Mouse (Mus musculus) heart, postnatal 0 days (tissue): ENCODE measurements around the gene Gal3st4. TPM values are rescaled to one million over a fixed set of nuclear protein-coding genes. Genes with fewer than 3 reads are reported as not detected.
"Not testable (repeated sequence)": the region's sequence is repeated elsewhere in the genome, so short reads cannot be mapped to it uniquely, and the experiment has no call there.

Experiments used
- ATAC-seq: fragments of 200-750 bp; cut with Nextera tagmentation; 2 replicates; pipeline ENCODE4 v1.8.0; 2017; ENCODE audit warnings: low read depth, moderate number of reproducible peaks, moderate library complexity; ENCODE audit not compliant: insufficient read depth
- DNase-seq: peaks from one replicate; pipeline ENCODE4 v3.0.0-alpha.2; 2016; ENCODE audit warnings: low spot score
- H3K27ac ChIP-seq: fragments of 300-500 bp; sonication (generic); 2 replicates; pipeline ENCODE4 v1.5.1; 2014; ENCODE audit warnings: low read depth, mild to moderate bottlenecking
- H3K27me3 ChIP-seq: fragments of 300-500 bp; sonication (generic); 2 replicates; pipeline ENCODE4 v1.6.1; 2014; ENCODE audit warnings: low read length, mixed read lengths; ENCODE audit not compliant: control insufficient read depth, insufficient read depth
- H3K36me3 ChIP-seq: fragments of 300-500 bp; sonication (generic); replicated peaks from 2 replicates; pipeline ENCODE4 v1.6.1; 2014; ENCODE audit warnings: low read length, mixed read lengths; ENCODE audit not compliant: control insufficient read depth, insufficient read depth
- H3K4me1 ChIP-seq: fragments of 300-500 bp; sonication (generic); 2 replicates; pipeline ENCODE4 v1.6.1; 2014; ENCODE audit warnings: antibody characterized with exemption; ENCODE audit not compliant: control insufficient read depth, insufficient read depth
- H3K4me2 ChIP-seq: fragments of 300-500 bp; sonication (generic); 2 replicates; pipeline ENCODE4 v1.6.1; 2014; ENCODE audit warnings: low read depth, mild to moderate bottlenecking, low read length, moderate library complexity
- H3K4me3 ChIP-seq: fragments of 300-500 bp; sonication (generic); 2 replicates; pipeline ENCODE4 v1.5.1; 2014; ENCODE audit warnings: low read depth, low read length
- H3K9ac ChIP-seq: fragments of 300-500 bp; sonication (generic); replicated peaks from 2 replicates; pipeline ENCODE4 v1.6.1; 2014; ENCODE audit warnings: low read depth, low read length, mixed read lengths
- H3K9me3 ChIP-seq: fragments of 300-500 bp; sonication (generic); replicated peaks from 2 replicates; pipeline ENCODE4 v1.6.1; 2016; ENCODE audit warnings: low read length; ENCODE audit not compliant: control insufficient read depth
- CTCF ChIP-seq: IDR thresholded peaks from 2 replicates; pipeline ENCODE4 v1.5.1; 2016; ENCODE audit warnings: antibody characterized with exemption, control low read depth, low read depth
- EP300 ChIP-seq: IDR thresholded peaks from 2 replicates; pipeline ENCODE4 v1.6.1; 2016; ENCODE audit warnings: antibody characterized with exemption, low read depth
- WGBS: fragments of 180-500 bp; shearing (Covaris S2); extraction: QIAGEN DNeasy Blood & Tissue Kit; methylation state at CpG from one replicate; pipeline ENCODE4 v1.1.7; 2014; 5-methylcytosine and 5-hydroxymethylcytosine counted together
- polyA plus RNA-seq: library from polyadenylated mRNA; unstranded; fragments of >200 nt; fragmentation: Nextera tagmentation; extraction: Ambion mirVana; gene quantifications from 2 replicates; pipeline ENCODE4 v1.2.1, GENCODE M21; 2015
- total RNA-seq: library from RNA; depleted of rRNA; stranded (reverse); fragments of >200 nt; gene quantifications from 2 replicates; pipeline ENCODE4 v1.2.3, GENCODE M21; 2014; ENCODE audit warnings: low replicate concordance

Gene Gal3st4
- total and polyA plus RNA-seq, 2 experiments from 2014 or later: 0.60 TPM; not detected in 1

DNA sequence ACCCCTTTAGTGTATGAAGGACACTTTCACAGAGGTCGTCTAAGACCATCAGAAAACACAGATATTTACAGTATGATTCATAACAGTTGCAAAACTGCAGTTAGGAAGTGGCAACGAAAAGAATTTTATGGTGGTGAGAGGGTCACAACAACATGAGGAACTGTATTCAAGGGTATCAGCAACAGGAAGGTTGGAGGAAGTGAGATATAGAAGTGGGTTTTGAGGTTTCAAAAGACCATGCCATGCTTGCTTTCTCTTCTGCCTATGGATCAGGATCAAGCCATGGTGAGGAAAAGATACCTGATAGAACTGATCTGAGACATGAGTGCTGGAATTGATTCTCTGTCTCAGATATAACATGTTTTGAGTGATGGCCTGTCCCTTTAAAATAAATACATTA lies 45.3 kb downstream of the Gal3st4 start:
- Histone ChIP-seq H3K4me2 (no peak overlapping the region), H3K36me3 (no peaks in the 10 kb centered on the region), H3K27ac (no peak overlapping the region), H3K27me3 (no peaks in the 10 kb centered on the region), H3K4me3 (no peak overlapping the region), H3K4me1 (no peaks in the 10 kb centered on the region), H3K9ac (no peak overlapping the region), H3K9me3 (no peaks in the 10 kb centered on the region)
- no peak for DNase-seq
- WGBS: 46% methylated on average over 2 of the region's 2 CpGs
- ATAC-seq: no peak
- no peak for TF ChIP-seq EP300
- TF ChIP-seq CTCF: no peak

DNA sequence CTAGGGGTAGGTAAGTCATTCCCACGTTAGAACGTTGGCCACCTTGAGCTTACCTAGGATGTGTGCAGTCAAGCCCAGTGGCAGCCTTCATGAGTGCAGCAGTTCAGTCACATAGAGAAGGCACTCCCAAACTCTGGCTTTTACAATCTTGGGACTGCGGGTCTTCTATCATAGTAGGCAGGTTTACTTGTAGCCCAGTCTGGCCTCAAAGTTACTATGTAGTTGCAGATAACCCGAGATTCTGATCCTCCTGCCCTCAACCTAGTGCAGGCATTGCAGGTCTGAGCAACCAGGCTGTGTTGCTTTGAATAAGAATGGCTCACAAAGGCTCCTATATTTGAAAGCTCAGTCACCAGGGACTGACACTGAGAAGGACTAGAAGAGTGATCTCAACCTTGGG lies 46.1 kb downstream of the Gal3st4 start:
- no peaks in the 10 kb centered on the region for H3K9me3 ChIP-seq
- no peaks in the 10 kb centered on the region for H3K4me1 ChIP-seq
- no peaks in the 10 kb centered on the region for H3K27me3 ChIP-seq
- no peak for TF ChIP-seq CTCF
- no peak for TF ChIP-seq EP300
- no peak overlapping the region for H3K9ac ChIP-seq
- WGBS: 77% methylated on average over 4 of the region's 4 CpGs
- no peak for ATAC-seq
- no peak overlapping the region for H3K4me3 ChIP-seq
- no peak overlapping the region for H3K27ac ChIP-seq
- no peaks in the 10 kb centered on the region for H3K36me3 ChIP-seq
- no peak overlapping the region for H3K4me2 ChIP-seq
- no peak for DNase-seq

DNA sequence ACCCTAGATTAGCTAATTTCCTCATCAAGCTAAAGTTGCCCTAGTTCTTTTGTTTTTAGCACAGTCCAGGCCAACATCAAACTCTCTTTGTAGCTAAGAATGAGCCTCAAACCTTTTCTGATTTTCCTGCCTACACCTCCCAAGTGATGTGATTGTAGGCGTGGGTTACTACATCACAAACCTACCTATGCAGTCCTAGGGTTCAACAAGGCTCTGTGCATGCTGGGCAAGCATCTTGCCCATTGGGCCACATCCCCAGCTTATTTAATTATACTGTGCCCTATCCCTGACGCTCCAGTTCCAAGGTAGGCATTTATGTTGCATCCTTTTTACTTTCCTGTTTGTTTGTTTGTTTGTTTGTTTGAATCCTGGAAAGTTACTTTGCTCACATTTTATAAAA lies 46.9 kb downstream of the Gal3st4 start, which contains the start of gene Nxpe5:
Gene Nxpe5 (plus strand): TSS at position 199 of the 400 bp plus-strand sequence.
- H3K9ac ChIP-seq: no peak within 1 kb of the TSS
- ATAC-seq (no peak), DNase-seq (no peak)
- no peaks in the 10 kb centered on the region for H3K9me3 ChIP-seq
- TF ChIP-seq CTCF (no peak), EP300 (no peak)
- no peak within 1 kb of the TSS for H3K4me3 ChIP-seq
- H3K27me3 ChIP-seq: no peaks in the 10 kb centered on the region
- H3K27ac ChIP-seq: no peak within 1 kb of the TSS
- no peaks in the 10 kb centered on the region for H3K36me3 ChIP-seq
- no peaks in the 10 kb centered on the region for H3K4me1 ChIP-seq
- no peak within 1 kb of the TSS for H3K4me2 ChIP-seq
- 44% methylated on average over 2 of the region's 2 CpGs for WGBS

DNA sequence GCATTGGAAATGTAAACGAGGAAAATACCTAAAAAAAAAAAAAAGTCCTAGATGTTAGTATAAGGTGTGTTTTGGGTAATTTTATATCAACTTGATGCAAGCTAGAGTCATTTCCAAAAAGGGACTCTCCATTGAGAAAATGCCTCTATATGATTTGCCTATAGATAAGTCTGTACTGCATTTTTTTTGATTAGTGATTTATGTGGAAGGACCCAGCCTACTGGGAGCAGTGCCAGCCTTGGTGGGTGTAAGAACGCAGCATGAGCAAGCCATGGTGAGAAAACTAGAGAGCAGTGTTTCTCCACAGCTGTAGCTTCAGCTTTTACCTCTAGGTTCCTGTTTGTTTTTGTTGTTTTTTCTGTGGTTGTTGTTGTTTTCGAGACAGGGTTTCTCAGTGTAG lies 49.4 kb downstream of the Gal3st4 start:
- TF ChIP-seq CTCF (no peak), EP300 (no peak)
- Histone ChIP-seq H3K4me2 (no peak overlapping the region), H3K27me3 (no peaks in the 10 kb centered on the region), H3K27ac (no peak overlapping the region), H3K4me1 (no peaks in the 10 kb centered on the region), H3K4me3 (no peak overlapping the region), H3K9ac (no peak overlapping the region), H3K9me3 (no peaks in the 10 kb centered on the region), H3K36me3 (no peaks in the 10 kb centered on the region)
- ATAC-seq (no peak), DNase-seq (no peak)
- WGBS: 32% methylated on average over 3 of the region's 3 CpGs

DNA sequence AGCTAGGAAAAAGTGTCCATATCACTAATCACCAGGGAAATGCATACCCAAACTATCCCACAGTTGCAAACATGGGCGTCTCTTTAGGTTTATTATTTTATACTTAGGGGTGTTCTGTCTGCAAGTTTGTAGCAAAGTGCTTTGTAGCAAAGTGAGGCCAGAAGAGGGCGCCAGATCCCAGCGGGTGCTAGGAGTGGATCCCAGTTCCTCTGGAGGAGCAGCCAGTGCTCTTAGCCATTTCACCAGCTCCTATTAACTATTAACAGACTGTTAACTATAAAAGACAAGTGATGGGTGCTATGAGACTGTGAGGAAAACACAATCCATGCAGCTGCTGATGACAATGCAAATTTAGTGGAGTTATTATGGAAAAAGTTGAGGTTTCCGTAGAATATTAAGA lies 50.5 kb downstream of the Gal3st4 start:
- 24% methylated on average over 4 of the region's 4 CpGs for WGBS
- ATAC-seq: no peak
- TF ChIP-seq EP300 (no peak), CTCF (peak; percentile 75)

DNA sequence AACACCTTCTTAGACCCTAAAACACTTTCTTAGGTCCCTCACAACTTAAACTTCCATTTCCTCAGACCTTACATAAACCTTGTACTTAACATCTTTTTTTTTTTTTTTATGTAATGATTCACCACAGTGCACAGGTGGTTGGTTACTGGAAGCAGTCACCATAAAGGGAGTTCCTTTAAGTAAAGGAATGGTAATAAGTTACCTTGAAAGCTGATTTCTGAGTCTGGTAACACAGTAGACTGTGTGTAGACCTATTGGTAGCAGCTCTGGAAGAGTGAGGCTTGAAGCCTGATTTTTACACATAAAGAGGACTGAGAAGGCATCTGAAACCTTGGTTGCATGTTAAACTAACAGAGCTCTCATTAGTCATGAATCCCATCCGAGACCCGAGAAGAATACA lies 52.8 kb downstream of the Gal3st4 start:
- Histone ChIP-seq H3K36me3 (no peaks in the 10 kb centered on the region), H3K4me3 (no peak overlapping the region), H3K9ac (no peak overlapping the region), H3K4me2 (no peak overlapping the region), H3K4me1 (no peaks in the 10 kb centered on the region), H3K9me3 (no peaks in the 10 kb centered on the region; the same call in 1 of the 2 replicates), H3K27ac (no peak overlapping the region), H3K27me3 (no peaks in the 10 kb centered on the region)
- DNase-seq (no peak), ATAC-seq (no peak)
- WGBS: 46% methylated on average over 2 of the region's 2 CpGs
- TF ChIP-seq CTCF: no peak
- no peak for TF ChIP-seq EP300

More for the DNA sequence above, 50.5 kb downstream of the Gal3st4 start:
- Histone ChIP-seq H3K4me2 (no peak overlapping the region), H3K27me3 (no peaks in the 10 kb centered on the region), H3K4me3 (no peak overlapping the region), H3K27ac (no peak overlapping the region), H3K9ac (no peak overlapping the region), H3K4me1 (no peaks in the 10 kb centered on the region), H3K36me3 (no peaks in the 10 kb centered on the region), H3K9me3 (no peaks in the 10 kb centered on the region)
- peak; percentile 21 for DNase-seq

DNA sequence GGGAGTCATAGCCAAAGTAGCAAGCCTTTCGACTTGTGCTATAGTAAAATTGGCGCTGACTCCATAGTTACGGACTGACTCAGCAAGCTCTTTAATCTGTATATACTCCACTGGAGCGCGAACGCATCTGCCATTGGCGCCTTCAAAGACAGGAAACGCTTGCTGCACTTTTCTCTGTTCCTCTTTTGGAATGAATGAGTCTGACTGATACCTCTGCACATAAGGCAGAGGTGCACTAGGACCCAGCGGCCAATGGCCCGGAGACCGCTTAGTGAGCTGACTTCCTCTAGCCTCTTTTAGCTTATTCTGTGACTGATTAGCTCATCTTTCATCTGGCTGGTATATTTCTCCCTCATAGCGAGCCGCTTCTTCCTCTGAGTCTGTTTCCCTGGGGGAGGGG lies 56.0 kb downstream of the Gal3st4 start:
- not testable (repeated sequence) for H3K4me1 ChIP-seq, H3K4me2 ChIP-seq, H3K36me3 ChIP-seq, H3K9me3 ChIP-seq, DNase-seq, H3K27me3 ChIP-seq, H3K9ac ChIP-seq, H3K4me3 ChIP-seq, H3K27ac ChIP-seq, ATAC-seq
- 93% methylated on average over 13 of the region's 13 CpGs for WGBS
